Mouse (Mus musculus) urinary bladder, postnatal 25 days (tissue): ENCODE results near the gene Sap30l.
"Not testable (repeated sequence)": the region's sequence is repeated elsewhere in the genome, so short reads cannot be mapped to it uniquely, and the experiment has no call there.

ENCODE experiments used
- DNase-seq: peaks from one replicate; pipeline ENCODE4 v3.0.0; 2022; ENCODE audit warnings: low spot score

Gene Sap30l

DNA sequence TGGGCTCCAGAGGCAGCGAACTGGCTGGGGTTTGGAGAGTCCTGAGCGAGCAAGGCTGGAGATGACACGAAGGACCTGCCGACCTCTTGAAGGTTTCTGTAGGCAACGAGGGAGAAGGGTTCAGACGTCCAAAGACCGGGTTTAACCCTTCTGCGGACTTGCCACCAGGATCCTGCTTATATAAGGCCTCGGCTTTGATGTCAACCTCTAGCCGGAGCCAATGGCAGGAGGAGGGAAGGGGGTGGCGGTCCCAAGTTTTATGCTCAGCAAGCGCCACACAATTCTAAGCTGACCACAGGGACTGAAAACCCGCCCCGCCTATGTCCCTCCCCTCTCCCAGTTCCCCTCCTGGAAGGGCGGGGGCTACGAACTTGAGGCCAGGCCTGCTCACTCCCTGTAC, 30.4 kb downstream of the Sap30l start:
- no peak for DNase-seq

DNA sequence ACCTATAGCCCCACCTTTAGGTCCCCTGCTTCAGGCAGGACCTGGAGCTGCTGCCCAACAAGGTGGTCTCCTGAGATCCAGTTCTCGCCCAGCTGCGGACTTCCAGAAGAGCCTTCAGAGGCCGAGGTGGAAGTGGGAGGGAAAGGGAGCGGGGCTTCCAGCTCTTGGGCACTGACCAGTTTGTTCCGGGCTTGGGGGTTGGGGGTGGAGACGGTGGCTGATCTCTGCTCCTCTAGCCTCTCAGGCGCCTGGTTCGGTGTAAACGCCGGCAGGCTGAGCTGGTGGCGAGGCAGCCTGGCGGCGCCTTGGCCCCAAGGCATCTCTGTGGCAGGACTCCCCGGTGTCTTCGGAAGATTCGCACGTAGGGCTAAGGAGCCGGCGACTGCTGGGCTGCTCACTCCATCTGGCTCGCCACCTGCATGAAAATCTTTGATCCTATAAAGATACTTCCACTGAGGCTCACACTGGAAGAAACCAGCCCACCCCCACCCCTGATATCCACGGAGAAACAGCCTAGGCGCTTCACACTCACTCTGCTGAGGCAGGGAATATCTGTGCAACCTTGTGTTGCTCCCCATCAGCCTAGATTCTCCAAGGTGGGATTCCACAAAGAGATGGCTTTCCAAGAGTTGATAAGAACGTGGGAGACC, 31.2 kb downstream of the Sap30l start, which contains the start of gene Hand1:
TSS of gene Hand1 (minus strand) at position 267 of the 650 bp plus-strand sequence.
- no peak for DNase-seq

DNA sequence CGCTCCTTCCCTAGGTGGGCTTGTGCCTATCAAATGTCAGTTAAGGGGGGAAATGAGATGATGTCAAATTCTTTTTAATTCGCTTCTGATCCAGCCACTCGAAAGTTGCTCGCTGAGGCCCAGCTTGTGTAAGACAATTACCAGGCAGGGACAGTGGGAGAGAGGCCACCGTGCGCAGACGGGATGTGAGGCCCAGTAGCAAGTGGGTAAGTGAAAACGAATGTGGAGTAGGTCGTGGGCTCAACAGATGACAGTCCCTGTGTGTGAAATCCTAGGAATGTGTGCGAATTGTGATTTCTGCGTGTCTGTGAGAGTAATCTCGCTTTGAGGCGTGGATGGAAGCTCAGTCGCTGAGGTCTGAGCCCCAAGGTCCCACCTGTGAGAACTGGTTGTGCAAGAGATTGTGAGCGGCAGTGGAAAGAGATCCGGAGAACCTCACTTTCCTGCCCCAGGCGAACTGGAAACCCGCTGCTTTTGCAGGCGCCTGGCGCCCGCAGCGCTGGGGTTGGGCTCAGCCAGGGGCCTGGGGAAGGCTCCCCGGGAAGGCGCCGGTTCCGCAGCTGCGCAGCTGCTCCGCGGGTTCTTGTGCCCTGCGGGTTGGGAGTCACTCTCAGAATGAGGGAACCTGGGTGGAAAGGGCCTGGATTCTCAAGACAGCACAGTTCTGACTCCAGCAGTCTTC, 32.0 kb downstream of the Sap30l start:
- DNase-seq: no peak

DNA sequence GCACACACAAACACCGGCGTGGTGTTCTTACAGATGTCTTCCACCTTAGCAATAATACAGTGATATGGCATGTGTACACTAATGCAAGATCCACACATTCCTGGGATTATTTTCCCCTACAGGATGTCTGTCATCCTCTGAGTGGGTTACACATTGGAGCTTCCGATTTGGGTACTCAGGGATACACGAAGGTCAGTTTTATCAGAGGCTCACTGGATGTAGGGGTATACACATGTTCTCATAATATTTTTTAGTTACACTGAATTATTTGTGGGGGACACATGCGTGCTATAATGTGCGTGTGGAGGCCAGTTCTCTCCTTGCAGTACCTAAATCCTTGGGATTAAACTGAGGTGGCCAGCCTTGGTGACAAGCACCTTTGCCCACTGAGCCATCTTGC, 32.6 kb downstream of the Sap30l start:
- no peak for DNase-seq

DNA sequence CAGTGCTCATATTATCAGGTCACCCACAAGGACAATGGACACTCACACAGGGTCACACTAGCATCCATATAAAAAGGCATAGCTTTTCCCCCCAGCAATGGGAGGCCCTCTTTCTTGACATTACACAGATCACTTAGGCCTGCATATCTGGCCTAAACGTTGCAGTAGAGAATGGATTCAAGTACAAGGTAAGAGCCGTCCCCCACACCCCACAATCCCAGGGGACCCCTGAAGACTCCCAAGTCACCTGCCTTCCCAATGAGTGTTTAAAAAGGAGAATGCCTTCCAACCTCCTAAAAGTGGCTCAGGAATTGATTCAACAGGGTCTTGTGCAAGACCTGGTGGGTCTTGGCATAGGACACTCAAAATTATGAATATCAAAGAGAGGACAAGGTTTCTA, 33.9 kb downstream of the Sap30l start:
- no peak for DNase-seq

DNA sequence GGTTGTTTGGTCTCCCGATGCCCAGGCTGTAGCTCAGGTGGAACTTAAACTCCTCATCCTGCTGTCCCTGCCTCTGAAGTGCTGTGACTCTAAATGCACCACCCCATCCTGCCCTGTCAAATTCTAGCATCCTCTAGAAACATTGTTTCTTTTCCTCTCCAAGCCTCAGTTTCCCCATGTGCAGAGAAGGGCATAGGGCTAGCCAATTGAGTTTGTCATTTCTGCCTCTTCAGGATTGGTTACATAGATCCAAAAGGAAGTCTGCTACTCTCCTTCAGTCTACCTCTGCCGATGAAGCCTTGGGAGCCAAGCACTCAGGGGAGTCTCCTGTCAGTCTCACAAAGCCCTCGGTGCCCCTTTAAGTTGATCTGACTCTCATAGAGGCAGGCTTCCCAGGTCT, 34.5 kb downstream of the Sap30l start:
- DNase-seq: no peak

DNA sequence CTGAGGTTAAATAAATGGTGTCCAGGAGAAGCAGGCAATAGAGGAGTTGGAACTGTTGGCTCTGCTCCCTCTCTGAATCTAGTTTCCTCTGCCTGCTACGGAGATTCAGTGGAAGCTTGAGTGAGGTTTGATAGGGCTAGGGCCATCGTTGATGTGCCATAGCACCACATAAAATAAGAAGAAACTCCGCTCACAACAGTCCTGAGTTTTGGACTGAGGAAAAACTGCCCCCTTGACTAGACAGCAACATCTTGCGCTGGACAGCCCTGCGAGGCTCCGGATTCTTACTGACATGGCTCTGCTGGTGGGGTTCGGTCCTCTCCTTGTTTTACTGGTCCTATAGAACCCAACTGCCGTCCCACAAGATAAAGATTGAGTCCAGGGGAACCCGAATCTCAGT, 35.0 kb downstream of the Sap30l start:
- DNase-seq: no peak

DNA sequence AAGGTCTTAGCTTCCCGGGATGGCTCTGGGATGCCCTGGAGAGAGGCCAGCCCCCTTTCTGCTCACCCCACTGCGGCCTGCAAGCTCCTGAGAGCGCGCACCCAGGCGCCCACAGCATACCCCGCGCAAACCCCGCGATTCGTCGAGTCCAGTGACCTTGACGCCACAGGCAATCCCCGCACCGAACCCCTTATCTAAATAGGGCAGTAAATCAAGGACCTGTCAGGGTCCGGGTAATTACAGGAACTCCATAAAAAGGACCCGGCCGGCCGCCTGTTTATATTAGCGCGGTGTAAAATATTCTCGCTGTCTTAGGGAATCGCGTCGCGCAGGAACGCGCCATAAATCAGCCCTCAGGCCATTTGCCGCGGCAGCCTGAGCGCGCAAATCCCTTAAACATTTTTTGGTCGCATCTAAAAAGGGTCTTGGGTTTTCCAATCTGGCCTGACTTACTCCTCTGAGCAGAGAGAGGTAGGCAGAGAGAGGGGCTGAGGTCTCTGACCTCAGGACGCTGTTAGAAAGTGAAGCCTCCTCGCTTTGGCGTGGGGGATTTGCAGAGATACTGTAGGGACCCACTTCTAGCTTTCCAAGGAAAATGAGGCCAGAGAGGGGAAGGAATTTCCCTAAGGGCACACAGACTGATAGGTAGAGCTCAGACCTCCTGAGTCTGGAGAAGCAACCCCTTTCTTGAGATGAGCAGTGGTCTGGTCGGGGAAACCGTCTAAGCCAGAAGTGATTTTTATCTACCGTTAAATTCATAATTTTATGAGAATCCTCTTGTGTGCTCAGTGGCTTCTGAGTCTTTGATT, 35.6 kb downstream of the Sap30l start:
- DNase-seq: no peak

DNA sequence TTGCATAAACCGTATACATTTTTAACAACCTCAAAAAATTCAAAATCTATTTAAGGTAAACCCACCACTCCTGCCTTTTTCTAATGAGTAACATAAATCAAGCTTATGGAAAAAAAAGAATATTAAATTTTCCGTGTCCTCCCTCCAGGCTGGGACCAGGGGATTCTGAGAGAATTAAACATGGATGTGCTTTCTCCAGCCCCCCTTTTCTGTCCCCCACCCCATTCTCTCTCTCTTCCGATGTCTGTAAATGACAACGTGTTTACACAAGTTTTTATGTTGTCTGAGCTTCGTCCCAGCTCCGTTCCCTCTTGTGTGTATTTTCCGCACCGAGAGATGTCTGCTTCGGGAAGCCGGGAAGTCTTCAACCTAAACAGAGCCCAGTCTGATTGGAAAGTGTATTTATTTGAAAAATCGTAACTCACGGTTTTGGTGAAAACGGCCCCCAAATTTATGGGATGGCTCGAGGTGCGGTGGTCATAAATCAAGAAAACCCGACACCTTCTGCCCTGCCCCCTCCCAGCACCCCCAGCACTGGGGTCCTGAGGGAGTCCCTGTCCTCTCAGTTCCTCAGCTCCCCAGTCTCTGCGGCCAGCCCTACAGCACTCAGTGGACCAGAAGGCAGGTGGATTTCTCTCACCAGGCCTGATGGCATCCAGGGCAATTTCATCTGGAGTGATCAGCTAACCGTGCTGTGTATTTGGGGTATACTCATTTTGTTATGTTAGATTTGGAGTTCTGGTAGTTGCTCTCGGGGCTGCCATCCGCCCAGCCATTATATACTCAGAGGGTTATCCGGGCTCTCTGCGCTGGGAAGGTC, 36.6 kb downstream of the Sap30l start:
- no peak for DNase-seq

DNA sequence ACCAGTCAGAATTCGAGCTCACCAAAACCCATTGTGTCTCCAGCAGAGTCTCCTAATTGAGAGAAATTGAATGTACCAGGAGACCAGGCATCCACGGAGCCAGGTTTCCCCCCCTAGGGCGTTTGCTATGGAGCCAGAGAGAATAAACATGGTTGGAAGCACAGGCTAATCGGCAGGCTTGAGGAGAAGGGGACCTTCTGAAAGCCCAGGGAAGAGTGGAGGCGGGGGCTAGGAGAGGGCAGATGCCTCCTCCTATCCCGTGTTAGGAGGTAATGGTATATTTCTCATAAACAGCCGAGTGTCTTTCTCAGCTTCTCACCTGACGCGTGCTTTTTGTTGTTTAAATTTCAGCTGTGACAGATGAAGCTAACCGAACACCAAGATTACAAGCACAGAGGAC, 39.5 kb downstream of the Sap30l start:
- DNase-seq: no peak

DNA sequence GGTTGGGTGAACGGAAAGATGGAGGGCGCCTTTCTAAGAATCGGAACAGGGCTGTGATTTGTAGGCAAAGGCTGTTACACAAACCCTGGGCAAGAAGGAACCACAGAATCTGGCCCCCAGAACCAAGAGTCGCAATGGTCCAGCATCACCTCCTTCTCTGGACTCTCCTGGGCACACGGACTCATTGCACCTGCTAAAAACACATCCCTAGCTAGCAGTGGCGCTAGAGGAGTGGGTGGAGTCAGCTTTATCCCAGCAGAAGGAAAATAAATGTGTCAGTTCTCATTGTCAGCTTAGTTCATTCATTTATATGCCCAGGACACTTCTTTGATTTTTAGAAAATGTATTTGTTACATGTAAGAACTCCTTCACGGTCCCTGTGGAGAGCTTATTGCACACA, 40.0 kb downstream of the Sap30l start:
- DNase-seq: no peak

DNA sequence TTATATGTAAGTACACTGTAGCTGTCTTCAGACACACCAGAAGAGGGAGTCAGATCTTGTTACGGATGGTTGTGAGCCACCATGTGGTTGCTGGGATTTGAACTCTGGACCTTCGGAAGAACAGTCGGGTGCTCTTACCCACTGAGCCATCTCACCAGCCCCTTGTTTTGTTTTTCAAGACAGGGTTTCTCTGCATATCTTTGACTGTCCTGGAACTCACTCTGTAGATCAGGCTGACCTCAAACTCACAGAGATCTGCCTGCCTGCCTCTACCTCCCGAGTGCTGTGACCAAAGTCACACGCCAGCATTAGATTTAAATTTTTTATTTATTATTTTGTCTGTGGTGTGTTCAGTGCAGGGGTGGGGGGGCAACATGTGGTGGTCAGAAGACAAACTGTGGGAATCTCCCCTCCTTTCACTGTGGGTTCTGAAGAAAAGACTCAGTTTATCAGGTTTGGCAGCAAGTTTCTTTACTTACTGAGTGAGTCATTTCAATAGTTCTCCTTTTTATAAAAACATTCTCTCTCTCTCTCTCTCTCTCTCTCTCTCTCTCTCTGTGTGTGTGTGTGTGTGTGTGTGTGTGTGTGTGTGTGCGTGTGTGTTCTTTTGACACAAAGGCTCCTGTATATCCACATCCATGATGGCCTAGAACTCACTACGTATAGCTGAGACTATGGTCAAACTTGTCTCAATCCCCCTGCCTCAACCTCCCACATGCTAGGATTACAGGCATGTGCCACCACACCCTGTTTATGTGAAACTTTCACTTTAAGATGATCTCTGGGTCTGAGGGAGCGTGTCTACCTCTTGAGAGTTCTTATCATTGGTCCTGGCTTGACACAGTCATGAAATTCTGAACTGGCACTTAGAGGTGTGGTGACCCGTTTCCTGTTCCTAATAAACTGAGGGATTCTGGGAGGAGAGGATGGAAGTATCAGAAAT, 45.3 kb downstream of the Sap30l start:
- DNase-seq: not testable (repeated sequence)

DNA sequence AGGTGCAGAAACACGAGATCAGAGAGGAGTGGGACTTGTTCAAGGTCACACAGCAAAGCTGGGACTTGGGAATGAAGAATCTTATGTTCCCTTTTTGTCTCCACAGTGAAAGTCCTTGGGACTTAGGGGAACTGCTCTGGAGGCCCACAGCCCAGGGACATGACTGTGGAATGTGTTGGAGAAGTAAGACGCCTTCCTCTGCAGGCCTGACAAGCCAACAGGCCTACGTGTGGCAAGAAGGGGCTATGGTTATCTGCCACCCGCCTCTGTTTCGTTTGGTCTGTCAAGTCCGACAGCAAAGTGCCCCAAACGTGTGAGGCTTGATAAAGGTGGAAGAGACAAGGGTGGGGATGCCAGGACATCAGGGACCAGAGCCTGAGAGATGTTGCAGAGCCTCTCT, 46.0 kb downstream of the Sap30l start:
- no peak for DNase-seq

DNA sequence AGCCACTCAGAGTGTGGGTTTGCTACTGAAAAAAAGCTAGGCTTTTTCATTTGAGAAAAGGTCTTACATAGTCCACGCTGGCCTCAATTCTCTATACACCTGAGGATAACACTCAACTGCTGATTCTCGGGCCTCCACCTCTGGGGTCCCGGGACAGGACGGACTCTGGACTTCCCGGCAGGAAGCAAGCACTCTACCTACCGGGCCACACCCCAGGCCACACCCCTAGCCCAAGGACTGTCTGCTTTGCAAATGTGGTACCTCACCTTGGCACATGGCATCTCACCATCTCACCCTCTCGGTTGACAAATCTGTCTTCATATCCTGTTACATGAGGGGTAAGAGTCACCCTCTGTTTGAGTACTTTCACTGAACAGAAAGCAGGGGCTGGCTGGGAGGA, 48.9 kb downstream of the Sap30l start:
- DNase-seq: no peak

DNA sequence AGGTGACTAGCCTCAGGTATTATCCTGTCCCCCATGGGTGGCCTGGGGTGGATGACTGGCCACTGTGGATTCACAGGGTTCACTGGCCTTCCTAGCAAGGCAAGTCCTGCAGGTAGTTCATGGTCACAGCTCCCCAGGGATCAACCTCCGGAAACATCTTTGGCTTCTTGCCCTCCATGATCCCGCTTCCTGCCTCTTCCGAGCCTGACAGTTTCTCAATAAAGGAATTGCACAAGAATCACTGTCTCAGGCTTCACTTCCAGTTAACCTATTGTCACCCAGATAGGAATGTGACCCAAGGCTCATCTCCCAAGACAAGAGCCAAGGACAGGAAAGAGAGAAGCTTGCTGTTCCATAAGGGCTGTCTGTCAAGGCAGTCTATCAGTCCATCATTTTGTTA, 49.5 kb downstream of the Sap30l start:
- DNase-seq: no peak

DNA sequence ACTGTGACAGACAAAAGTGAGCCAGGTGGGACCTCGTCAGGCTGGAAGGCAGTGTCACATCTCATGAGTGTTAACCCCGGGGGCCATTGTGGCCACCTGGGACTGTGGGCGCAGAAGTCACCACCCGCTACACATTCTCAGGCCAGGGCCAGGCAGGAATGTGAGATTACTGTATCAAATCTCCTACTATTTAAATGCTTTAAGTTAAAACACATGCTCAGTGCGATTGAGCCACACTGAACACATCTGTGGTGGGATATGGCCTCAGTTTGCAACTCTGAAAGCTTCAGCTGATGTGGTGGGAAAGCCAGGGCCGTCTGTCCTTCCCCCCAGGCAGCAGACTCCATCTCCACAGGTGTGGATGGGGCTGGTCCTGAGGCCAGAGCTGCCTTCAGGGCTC, 52.1 kb downstream of the Sap30l start:
- no peak for DNase-seq

DNA sequence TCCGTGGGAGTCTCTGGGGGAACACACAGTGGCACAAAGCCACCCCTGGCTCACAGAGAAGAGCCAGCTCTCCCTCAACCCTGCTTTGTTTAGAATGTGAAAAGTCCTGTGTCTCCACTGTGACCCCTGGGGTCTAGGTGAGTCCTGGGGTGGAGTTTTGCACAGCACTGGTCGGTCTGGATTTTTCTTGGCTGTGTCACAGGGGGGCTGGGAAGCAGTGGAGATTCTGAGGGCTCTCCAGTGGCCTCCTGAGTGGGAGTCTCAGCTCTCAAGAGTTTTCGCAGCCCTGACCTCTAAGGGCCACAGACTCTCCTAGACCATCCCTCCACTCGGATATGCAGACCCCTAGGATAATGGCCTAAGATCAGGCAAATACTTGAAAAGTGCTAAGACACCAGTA, 56.3 kb downstream of the Sap30l start:
- no peak for DNase-seq
